Mouse (Mus musculus): ENCODE results near the gene Apoc1.

- TF ChIP-seq CTCF (IDR thresholded peaks at IDR 0.05; ENCODE audit: low read depth) (no peak), EP300 (optimal IDR thresholded peaks at IDR 0.05) (no peak)
These were observed 24.4 kb upstream of the Apoc1 start for GRCm38 (mm10) chr7:19716822-19717221.
